Mouse (Mus musculus): Measurements from ENCODE around the gene Gm17079. TPM values are rescaled to one million over a fixed set of nuclear protein-coding genes. Genes with fewer than 3 reads are reported as not detected.
"Not testable (repeated sequence)": the region's sequence is repeated elsewhere in the genome, so short reads cannot be mapped to it uniquely, and the experiment has no call there.

The Gm17079 gene
- polyA plus RNA-seq (2015; fragmentation: Nextera tagmentation; extraction: Ambion mirVana): not detected in 2 replicates

DNA sequence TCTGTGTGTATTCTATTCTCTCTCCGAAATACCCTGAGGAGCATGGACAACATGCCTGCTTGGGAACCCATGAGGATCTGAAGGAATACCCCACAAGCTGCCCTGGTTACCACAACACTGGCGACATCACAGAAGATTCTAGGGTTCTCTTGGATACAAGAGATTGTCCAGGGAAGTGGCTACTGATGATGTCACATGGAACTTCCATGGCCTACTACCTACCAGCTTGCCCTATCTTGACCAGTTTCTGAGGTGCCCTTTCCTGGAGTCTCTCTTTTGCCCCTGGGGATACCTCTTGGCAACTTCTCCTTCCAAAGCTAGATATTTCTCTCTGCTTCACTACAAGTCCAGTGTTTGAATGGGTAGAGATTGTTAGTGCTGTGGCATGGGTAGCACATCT lies at the start of gene Gm17079:
Gm17079 (minus strand) TSS at position 101 of the 400 bp plus-strand sequence.
- H3K9ac ChIP-seq (replicated peaks; ENCODE audit: low read depth); H3K36me3 ChIP-seq (ENCODE audit: insufficient read depth, low read length); DNase-seq (ENCODE audit: low spot score); H3K27ac ChIP-seq (ENCODE audit: low read length); H3K4me2 ChIP-seq (replicated peaks; ENCODE audit: low read depth, low read length); ATAC-seq; H3K27me3 ChIP-seq (replicated peaks; ENCODE audit: insufficient read depth, low read length); H3K4me1 ChIP-seq (ENCODE audit: insufficient read depth, low read depth, low read length); H3K9me3 ChIP-seq (ENCODE audit: low read length); H3K4me3 ChIP-seq (ENCODE audit: low read depth, low read length): not testable (repeated sequence)
- 73% methylated on average over 1 of the region's 2 CpGs for WGBS

DNA sequence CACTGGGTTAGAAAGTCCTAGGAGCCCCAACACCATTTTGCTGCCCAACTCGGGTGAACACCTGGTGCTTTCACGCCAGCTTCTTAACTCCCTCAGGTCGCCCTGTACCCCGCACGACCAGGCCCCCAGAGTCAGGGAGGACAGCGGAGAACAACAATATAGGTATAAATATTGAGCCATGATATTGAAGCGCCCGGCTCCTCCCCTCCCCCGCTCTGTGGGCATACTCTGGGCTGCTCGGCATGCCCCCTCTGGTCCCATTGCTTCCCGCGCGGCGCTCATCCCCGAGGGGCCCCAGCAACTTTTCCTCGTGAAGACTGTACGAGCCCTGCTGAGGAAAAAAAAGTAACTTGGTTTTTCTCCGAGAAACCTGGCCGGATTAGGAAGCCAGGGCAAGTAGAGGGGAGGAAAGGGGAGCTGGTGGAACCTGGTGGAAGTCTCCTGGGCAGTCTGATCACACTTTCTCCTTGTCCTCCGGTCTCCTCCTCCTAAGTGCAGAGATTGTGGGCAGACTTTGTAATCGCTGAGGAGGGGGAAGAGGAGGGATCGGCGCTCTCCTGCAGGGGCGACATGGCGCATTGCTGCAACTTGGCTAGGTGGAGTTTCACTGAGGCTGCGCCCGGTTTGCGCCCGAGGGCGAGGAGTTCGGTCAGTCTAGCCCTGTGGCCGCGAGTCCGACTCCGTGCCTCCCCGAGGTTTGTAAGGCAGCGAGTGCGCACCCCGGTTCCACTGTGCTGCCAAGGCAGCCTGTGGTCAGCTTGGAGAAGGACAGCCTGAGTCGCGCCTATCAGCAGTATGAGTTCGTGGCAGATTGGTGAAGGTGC lies 45.3 kb upstream of the Gm17079 start:
- TF ChIP-seq CTCF (IDR thresholded peaks at IDR 0.05) (no peak), EP300 (IDR thresholded peaks at IDR 0.05) (no peak)
- H3K9me3 ChIP-seq (ENCODE audit: low read length): no peaks in the 10 kb centered on the region
- 1% methylated on average over 42 of the region's 42 CpGs for WGBS
- H3K27ac ChIP-seq (ENCODE audit: low read length): no peak overlapping the region
- H3K4me3 ChIP-seq (ENCODE audit: low read depth, low read length): peak overlapping the region; percentile 26
- H3K27me3 ChIP-seq (replicated peaks; ENCODE audit: insufficient read depth, low read length): peaks cover 20% of the 10 kb centered on the region; the same call in 1 of the 2 replicates
- DNase-seq (ENCODE audit: low spot score): no peak
- H3K4me2 ChIP-seq (replicated peaks; ENCODE audit: low read depth, low read length): peak overlapping the region; percentile 61
- H3K4me1 ChIP-seq (ENCODE audit: insufficient read depth, low read depth, low read length): no peaks in the 10 kb centered on the region
- no peaks in the 10 kb centered on the region for H3K36me3 ChIP-seq (ENCODE audit: insufficient read depth, low read length)
- H3K9ac ChIP-seq (replicated peaks; ENCODE audit: low read depth): no peak overlapping the region
- ATAC-seq: no peak

DNA sequence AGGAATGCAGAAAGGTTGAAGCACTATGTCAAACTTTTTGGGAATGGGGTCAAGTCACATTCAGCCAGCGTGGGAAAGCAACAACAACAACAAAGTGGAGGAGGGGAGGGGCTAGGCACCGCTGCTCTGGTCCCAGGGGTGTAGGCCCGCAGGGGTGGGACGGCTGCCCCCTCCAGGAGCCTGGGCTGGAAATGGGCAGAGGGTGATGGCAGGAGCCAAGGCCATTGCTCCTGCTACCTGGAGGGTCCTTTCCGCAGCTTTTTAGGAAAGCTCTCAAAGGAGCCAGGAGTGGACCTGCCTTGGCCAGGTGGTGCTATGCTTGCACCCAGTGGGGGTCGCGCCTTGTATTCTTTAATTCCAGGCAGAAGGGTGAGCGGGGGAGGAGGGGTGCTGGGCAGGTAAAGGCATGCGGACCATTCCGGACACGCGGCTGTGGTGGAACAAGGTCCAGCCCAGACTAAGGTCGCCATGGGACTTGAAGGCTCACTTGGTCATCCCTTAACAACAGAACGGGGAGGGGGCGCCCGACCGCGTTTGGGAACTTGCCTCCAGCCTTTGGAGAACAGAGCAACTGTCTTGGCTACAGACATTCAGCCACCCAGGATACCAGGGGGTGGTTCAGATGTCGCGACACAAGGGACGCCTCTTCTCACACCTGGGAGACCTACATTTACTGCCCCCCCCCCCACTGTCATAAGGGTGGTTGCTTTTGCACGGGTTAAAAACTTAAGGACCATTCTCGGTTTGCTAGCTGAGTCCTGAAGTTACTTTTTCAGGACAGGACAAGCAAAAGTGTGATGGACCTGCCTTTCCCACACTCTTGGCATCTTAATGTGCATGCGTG lies 44.1 kb upstream of the Gm17079 start:
- ATAC-seq (no peak), DNase-seq (ENCODE audit: low spot score) (no peak)
- no peak overlapping the region for H3K9ac ChIP-seq (replicated peaks; ENCODE audit: low read depth)
- no peaks in the 10 kb centered on the region for H3K4me1 ChIP-seq (ENCODE audit: insufficient read depth, low read depth, low read length)
- no peaks in the 10 kb centered on the region for H3K36me3 ChIP-seq (ENCODE audit: insufficient read depth, low read length)
- H3K4me3 ChIP-seq (ENCODE audit: low read depth, low read length): no peak overlapping the region
- H3K9me3 ChIP-seq (ENCODE audit: low read length): no peaks in the 10 kb centered on the region
- H3K4me2 ChIP-seq (replicated peaks; ENCODE audit: low read depth, low read length): no peak overlapping the region
- 2% methylated on average over 23 of the region's 24 CpGs for WGBS
- H3K27ac ChIP-seq (ENCODE audit: low read length): no peak overlapping the region
- peaks cover 20% of the 10 kb centered on the region; the same call in 1 of the 2 replicates for H3K27me3 ChIP-seq (replicated peaks; ENCODE audit: insufficient read depth, low read length)
- TF ChIP-seq EP300 (IDR thresholded peaks at IDR 0.05) (no peak), CTCF (IDR thresholded peaks at IDR 0.05) (no peak)

DNA sequence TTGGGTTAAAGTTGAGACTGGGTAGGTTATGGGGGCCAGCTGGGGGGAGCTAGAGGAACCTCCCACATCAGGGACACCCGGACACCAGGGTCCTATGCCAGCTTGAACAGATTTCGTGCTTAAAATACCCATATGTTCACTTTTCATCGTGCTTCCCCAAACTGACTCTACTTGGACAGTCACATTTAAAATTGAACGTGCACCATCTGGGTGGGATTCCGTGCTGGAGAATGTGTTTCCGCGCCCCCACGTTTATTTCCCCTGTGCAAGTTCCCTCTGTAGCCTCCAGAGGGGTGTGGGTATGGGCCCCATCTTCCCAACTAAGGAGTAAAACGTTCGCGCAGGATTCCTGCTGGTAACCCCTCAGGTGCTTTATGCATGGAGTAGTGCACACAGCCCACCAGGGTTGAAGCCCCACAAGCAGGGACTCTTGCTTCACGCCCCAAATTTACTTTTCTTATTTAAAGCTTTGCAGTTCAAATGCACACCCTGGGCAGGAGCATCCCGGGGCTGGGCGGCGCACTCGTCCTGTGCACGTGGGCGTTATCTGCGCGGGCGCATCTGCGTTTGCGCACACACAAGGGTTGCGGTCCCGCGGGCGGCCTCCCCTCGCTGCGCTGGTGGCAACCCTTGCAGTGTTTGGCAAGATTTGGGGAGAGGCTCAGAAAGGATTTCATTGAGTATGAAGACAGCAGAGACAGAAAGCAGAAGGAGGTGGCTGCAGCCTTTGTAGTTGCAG lies 43.3 kb upstream of the Gm17079 start:
- H3K27me3 ChIP-seq (replicated peaks; ENCODE audit: insufficient read depth, low read length): peaks cover 20% of the 10 kb centered on the region; the same call in 1 of the 2 replicates
- no peak overlapping the region for H3K4me3 ChIP-seq (ENCODE audit: low read depth, low read length)
- ATAC-seq (no peak), DNase-seq (ENCODE audit: low spot score) (no peak)
- H3K9me3 ChIP-seq (ENCODE audit: low read length): no peaks in the 10 kb centered on the region
- 3% methylated on average over 29 of the region's 29 CpGs for WGBS
- H3K4me1 ChIP-seq (ENCODE audit: insufficient read depth, low read depth, low read length): no peaks in the 10 kb centered on the region
- no peaks in the 10 kb centered on the region for H3K36me3 ChIP-seq (ENCODE audit: insufficient read depth, low read length)
- H3K9ac ChIP-seq (replicated peaks; ENCODE audit: low read depth): no peak overlapping the region
- TF ChIP-seq EP300 (IDR thresholded peaks at IDR 0.05) (no peak), CTCF (IDR thresholded peaks at IDR 0.05) (no peak)
- H3K27ac ChIP-seq (ENCODE audit: low read length): no peak overlapping the region
- no peak overlapping the region for H3K4me2 ChIP-seq (replicated peaks; ENCODE audit: low read depth, low read length)

DNA sequence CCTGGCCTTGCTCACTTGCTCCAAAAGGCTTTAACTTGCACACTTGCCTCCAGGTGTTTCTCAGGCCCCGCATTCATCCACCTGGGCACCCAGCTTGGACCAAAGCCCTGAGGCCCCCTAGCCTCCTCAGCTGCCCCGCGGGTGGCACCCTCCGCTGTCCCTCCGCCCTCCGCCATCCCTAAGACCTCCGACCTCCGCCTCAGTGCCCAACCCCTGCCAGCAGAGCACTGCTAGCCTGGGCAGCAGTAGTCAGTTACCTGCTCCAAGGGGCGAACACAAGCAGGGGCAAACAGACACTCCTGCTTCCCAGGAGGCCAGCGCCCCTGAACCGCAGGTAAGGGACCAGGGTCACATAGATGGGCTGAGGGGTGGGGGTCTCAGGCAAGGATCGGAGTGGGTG lies 42.7 kb upstream of the Gm17079 start:
- H3K4me1 ChIP-seq (ENCODE audit: insufficient read depth, low read depth, low read length): no peaks in the 10 kb centered on the region
- no peaks in the 10 kb centered on the region for H3K36me3 ChIP-seq (ENCODE audit: insufficient read depth, low read length)
- no peak for ATAC-seq
- no peak overlapping the region for H3K4me3 ChIP-seq (ENCODE audit: low read depth, low read length)
- no peak overlapping the region for H3K27ac ChIP-seq (ENCODE audit: low read length)
- H3K9me3 ChIP-seq (ENCODE audit: low read length): no peaks in the 10 kb centered on the region
- DNase-seq (ENCODE audit: low spot score): no peak
- 21% methylated on average over 12 of the region's 12 CpGs for WGBS
- H3K27me3 ChIP-seq (replicated peaks; ENCODE audit: insufficient read depth, low read length): peaks cover 20% of the 10 kb centered on the region; the same call in 1 of the 2 replicates
- no peak overlapping the region for H3K9ac ChIP-seq (replicated peaks; ENCODE audit: low read depth)
- H3K4me2 ChIP-seq (replicated peaks; ENCODE audit: low read depth, low read length): no peak overlapping the region
- no peak for TF ChIP-seq EP300 (IDR thresholded peaks at IDR 0.05)
- no peak for TF ChIP-seq CTCF (IDR thresholded peaks at IDR 0.05)

DNA sequence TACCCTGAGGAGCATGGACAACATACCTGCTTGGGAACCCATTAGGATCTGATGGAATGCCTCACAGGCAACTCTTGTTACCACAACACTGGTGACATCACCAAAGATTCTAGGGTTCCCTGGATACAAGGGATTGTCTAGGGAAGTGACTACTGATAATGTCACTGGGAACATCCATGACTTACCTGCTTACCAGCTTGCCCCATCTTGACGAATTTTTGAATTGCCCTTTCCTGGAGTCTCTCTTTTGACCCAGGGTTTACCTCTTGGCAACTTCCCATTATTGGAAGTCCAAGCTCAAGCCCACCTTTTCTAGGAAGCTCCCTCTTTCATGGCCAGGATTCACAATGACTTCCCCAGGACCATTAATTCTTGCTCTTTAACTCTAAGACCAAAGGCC lies 21.8 kb upstream of the Gm17079 start, which contains the start of gene Gm5800:
Gm5800 (minus strand) TSS at position 101 of the 400 bp plus-strand sequence.
- no peaks in the 10 kb centered on the region for H3K36me3 ChIP-seq (ENCODE audit: insufficient read depth, low read length)
- H3K27ac ChIP-seq (ENCODE audit: low read length): no peak within 1 kb of the TSS
- no peaks in the 10 kb centered on the region for H3K9me3 ChIP-seq (ENCODE audit: low read length)
- TF ChIP-seq CTCF (IDR thresholded peaks at IDR 0.05): no peak
- DNase-seq (ENCODE audit: low spot score) (no peak), ATAC-seq (no peak)
- H3K27me3 ChIP-seq (replicated peaks; ENCODE audit: insufficient read depth, low read length): no peaks in the 10 kb centered on the region
- no peaks in the 10 kb centered on the region for H3K4me1 ChIP-seq (ENCODE audit: insufficient read depth, low read depth, low read length)
- H3K4me3 ChIP-seq (ENCODE audit: low read depth, low read length): no peak within 1 kb of the TSS
- no peak within 1 kb of the TSS for H3K9ac ChIP-seq (replicated peaks; ENCODE audit: low read depth)
- 42% methylated on average over 1 of the region's 1 CpGs for WGBS
- H3K4me2 ChIP-seq (replicated peaks; ENCODE audit: low read depth, low read length): no peak within 1 kb of the TSS
